Mouse (Mus musculus) hindbrain, postnatal 0 days (tissue): ENCODE data around the gene Gfra4. TPM values are rescaled to one million over a fixed set of nuclear protein-coding genes. Genes with fewer than 3 reads are reported as not detected.

ENCODE experiments used
- ATAC-seq: fragments of 200-750 bp; cut with Nextera tagmentation; 2 replicates; pipeline ENCODE4 v1.8.0; 2017; ENCODE audit warnings: mild to moderate bottlenecking, moderate TSS enrichment, moderate library complexity
- DNase-seq: peaks from one replicate; pipeline ENCODE4 v3.0.0-alpha.2; 2015; ENCODE audit warnings: low spot score
- H3K27ac ChIP-seq: fragments of 300-500 bp; sonication (generic); 2 replicates; pipeline ENCODE4 v1.5.1; 2014; ENCODE audit warnings: mild to moderate bottlenecking
- H3K27me3 ChIP-seq: fragments of 300-500 bp; sonication (generic); 2 replicates; pipeline ENCODE4 v1.6.1; 2014; ENCODE audit warnings: low read length, mixed read lengths; ENCODE audit not compliant: insufficient read depth
- H3K36me3 ChIP-seq: fragments of 300-500 bp; sonication (generic); 2 replicates; pipeline ENCODE4 v1.6.1; 2014; ENCODE audit warnings: low read length, mixed read lengths; ENCODE audit not compliant: insufficient read depth
- H3K4me1 ChIP-seq: fragments of 300-500 bp; sonication (generic); 2 replicates; pipeline ENCODE4 v1.6.1; 2014; ENCODE audit warnings: antibody characterized with exemption, low read length, mixed read lengths; ENCODE audit not compliant: insufficient read depth
- H3K4me2 ChIP-seq: fragments of 300-500 bp; sonication (generic); 2 replicates; pipeline ENCODE4 v1.6.1; 2014; ENCODE audit warnings: low read depth, mild to moderate bottlenecking, low read length, moderate library complexity, mixed read lengths
- H3K4me3 ChIP-seq: fragments of 300-500 bp; sonication (generic); 2 replicates; pipeline ENCODE4 v1.5.1; 2014; ENCODE audit warnings: low read length
- H3K9ac ChIP-seq: fragments of 300-500 bp; sonication (generic); replicated peaks from 2 replicates; pipeline ENCODE4 v1.6.1; 2014; ENCODE audit warnings: mild to moderate bottlenecking, low read length, moderate library complexity, mixed read lengths
- H3K9me3 ChIP-seq: fragments of 300-500 bp; sonication (generic); 2 replicates; pipeline ENCODE4 v1.6.1; 2016; ENCODE audit warnings: low read length, mixed read lengths
- CTCF ChIP-seq: IDR thresholded peaks from 2 replicates; pipeline ENCODE4 v1.5.1; 2016; ENCODE audit warnings: antibody characterized with exemption, control low read depth, low read depth
- WGBS: fragments of 180-500 bp; shearing (Covaris S2); extraction: QIAGEN DNeasy Blood & Tissue Kit; methylation state at CpG from one replicate; pipeline ENCODE4 v1.1.7; 2014; 5-methylcytosine and 5-hydroxymethylcytosine counted together
- polyA plus RNA-seq: library from polyadenylated mRNA; unstranded; fragments of >200 nt; fragmentation: Nextera tagmentation; extraction: Ambion mirVana; gene quantifications from 2 replicates; pipeline ENCODE4 v1.2.1, GENCODE M21; 2015
- total RNA-seq: library from RNA; depleted of rRNA; stranded (reverse); fragments of >200 nt; gene quantifications from 2 replicates; pipeline ENCODE4 v1.2.3, GENCODE M21; 2014

The Gfra4 gene
- total and polyA plus RNA-seq, 2 experiments from 2014 or later: 57.1 to 83.3 TPM

DNA sequence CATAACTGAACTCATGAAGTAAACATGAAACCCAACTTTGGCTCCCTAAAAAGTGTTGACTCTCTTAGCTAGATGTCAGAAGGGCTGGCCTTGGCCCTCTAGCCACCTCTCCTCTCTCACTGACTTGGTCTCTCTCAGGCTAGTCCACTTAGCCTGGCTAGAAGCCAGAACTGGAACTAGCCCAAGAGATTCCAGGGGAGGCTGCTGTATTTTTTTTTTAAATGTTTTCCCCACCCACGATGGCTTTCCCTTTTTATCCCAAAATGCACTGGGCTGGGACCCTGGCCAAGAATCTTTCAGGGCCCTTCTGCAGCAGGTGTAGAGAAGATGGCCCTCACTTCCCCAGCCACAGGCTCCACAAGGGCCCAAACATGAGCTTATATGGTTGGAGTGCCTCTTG is 16.5 kb upstream of the Gfra4 start:
- Histone ChIP-seq H3K4me3 (no peak overlapping the region), H3K27ac (no peak overlapping the region), H3K4me2 (no peak overlapping the region), H3K36me3 (no peaks in the 10 kb centered on the region), H3K9ac (no peak overlapping the region), H3K4me1 (no peaks in the 10 kb centered on the region), H3K9me3 (no peaks in the 10 kb centered on the region), H3K27me3 (peaks cover 27% of the 10 kb centered on the region)
- WGBS: 17% methylated on average over 1 of the region's 1 CpGs
- DNase-seq (peak; percentile 52), ATAC-seq (no peak)
- TF ChIP-seq CTCF: no peak

DNA sequence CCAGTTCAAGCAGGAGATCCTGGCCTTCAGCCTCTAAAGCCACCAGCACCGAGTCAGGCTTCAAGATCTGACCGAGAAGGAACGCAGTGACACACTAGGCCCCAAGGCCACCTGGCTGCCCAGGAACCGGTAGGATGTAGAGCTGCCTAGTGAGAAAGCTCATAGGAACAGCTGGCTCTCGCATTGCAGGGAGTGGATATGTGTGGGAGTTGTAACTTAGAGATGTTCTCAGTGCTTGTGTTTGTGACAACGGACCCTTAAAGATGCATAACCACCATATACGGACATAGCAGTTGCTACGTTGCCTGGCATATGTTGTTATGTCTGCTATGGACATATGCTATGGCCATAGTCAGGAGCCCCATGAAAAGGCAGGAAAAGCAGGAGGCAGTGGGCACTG is 15.8 kb upstream of the Gfra4 start:
- peaks cover 5% of the 10 kb centered on the region for H3K4me1 ChIP-seq
- no peak overlapping the region for H3K27ac ChIP-seq
- peaks cover 34% of the 10 kb centered on the region for H3K27me3 ChIP-seq
- ATAC-seq (no peak), DNase-seq (no peak)
- no peak overlapping the region for H3K4me3 ChIP-seq
- 92% methylated on average over 8 of the region's 8 CpGs for WGBS
- H3K9ac ChIP-seq: no peak overlapping the region
- no peaks in the 10 kb centered on the region for H3K9me3 ChIP-seq
- TF ChIP-seq CTCF: no peak
- no peak overlapping the region for H3K4me2 ChIP-seq
- no peaks in the 10 kb centered on the region for H3K36me3 ChIP-seq

DNA sequence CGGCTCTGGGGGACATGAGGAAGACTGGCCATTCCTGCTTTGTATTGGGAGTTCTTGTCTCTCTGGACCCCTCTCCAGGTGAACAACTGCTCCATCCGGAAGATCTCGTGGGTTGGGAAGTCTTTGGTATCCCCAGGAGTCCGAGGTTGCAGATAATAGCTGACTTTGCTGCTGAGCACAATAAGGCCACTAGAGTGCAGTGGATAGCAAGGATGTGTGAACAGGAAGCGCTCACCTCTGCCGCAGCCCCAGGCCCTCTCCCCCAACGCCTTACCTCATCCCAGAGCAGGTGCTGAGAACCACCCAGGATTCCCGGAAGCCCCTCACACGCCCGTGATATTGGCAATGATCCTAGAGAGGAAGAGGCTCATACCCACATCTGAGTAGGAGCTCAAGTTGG is 13.3 kb upstream of the Gfra4 start:
- DNase-seq (peak; percentile 71), ATAC-seq (peak; percentile 46; the same call in 1 of the 2 replicates)
- Histone ChIP-seq H3K4me2 (peak overlapping the region; percentile 50; the same call in 1 of the 2 replicates), H3K27me3 (peaks cover 37% of the 10 kb centered on the region), H3K9ac (no peak overlapping the region), H3K27ac (no peak overlapping the region), H3K4me1 (peaks cover 8% of the 10 kb centered on the region), H3K36me3 (no peaks in the 10 kb centered on the region), H3K4me3 (no peak overlapping the region), H3K9me3 (no peaks in the 10 kb centered on the region)
- peak; percentile 79 for TF ChIP-seq CTCF
- 6% methylated on average over 10 of the region's 10 CpGs for WGBS

DNA sequence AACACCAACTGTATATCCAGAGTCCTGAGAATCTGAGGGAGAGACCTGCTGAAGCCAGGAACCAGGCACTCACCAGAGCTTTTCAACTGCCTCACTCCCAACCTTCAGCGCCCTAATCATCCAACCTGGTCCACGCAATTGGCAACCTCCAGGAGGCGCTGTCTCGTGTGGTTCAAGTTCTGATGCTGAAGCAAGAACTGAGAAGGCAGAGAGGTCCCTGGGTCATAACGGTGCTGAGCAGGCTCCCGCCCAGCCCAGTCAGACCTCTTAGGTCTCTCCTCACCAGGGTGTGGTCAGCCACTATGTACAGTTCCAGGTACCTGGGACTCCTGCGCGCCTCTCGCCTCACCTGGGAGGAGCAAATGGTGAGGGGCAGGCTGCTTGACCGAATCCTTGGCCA is 12.7 kb upstream of the Gfra4 start:
- TF ChIP-seq CTCF: peak; percentile 82
- H3K9ac ChIP-seq: no peak overlapping the region
- H3K4me3 ChIP-seq: no peak overlapping the region
- H3K9me3 ChIP-seq: no peaks in the 10 kb centered on the region
- peak overlapping the region; percentile 50 for H3K4me2 ChIP-seq
- WGBS: 6% methylated on average over 10 of the region's 10 CpGs
- ATAC-seq (peak; percentile 54), DNase-seq (peak; percentile 72)
- peaks cover 37% of the 10 kb centered on the region for H3K27me3 ChIP-seq
- H3K27ac ChIP-seq: no peak overlapping the region
- peaks cover 8% of the 10 kb centered on the region for H3K4me1 ChIP-seq
- H3K36me3 ChIP-seq: no peaks in the 10 kb centered on the region

GRCm38 (mm10) chr2:131054646-131055264 is 11.9 kb upstream of the Gfra4 start:
- WGBS: 6% methylated on average over 21 of the region's 21 CpGs
- ATAC-seq (peak; percentile 11; the same call in 1 of the 2 replicates), DNase-seq (no peak)
- Histone ChIP-seq H3K9ac (0 out of 2 replicates have a peak overlapping the region, but pooled peaks have one; percentile 19), H3K9me3 (no peaks in the 10 kb centered on the region), H3K36me3 (no peaks in the 10 kb centered on the region), H3K27ac (no peak overlapping the region), H3K4me2 (peak overlapping the region; percentile 50), H3K27me3 (peaks cover 37% of the 10 kb centered on the region), H3K4me3 (peak overlapping the region; percentile 26), H3K4me1 (peaks cover 8% of the 10 kb centered on the region)
- TF ChIP-seq CTCF: no peak

DNA sequence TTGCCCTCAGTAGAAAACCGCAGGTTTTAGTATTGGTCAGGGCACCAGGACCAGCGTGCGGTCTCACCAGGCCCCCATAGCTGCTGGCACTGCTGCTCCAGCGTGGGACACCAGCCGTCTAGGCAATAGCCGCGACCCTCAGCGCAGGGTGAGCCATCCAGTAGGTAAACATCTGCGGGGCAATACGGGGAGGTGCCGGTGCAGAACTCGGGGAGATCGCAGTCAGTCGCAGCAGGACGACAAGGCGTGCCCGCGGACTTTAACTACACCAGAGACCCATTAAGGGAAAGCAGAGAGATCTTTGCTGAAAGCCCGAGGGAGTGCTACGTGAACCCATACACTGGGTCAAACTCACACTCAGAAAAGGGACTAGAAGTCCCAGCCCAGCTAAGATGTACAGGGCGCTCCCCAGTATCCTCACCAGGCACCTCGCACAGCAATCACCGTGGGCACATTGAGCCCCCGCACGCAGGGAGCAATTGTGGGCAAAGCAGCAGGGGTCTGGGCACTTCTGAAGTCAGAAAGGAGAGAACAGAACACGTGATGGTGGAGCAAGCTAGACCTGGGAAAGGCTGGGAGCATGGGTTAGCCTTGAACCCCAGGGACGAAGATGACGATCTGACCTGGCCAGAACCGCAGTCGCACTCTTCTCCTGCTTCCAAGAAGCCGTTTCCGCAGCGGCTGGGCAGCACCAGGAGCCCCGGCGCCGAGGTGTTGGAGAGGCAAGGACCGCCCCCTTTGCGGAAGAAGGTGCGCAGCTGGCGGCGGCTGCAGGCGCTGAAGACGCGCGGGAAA is 11.2 kb upstream of the Gfra4 start:
- Histone ChIP-seq H3K27me3 (peaks cover 37% of the 10 kb centered on the region), H3K4me2 (peak overlapping the region; percentile 50), H3K9ac (0 out of 2 replicates have a peak overlapping the region, but pooled peaks have one; percentile 19), H3K4me1 (peaks cover 8% of the 10 kb centered on the region), H3K9me3 (no peaks in the 10 kb centered on the region), H3K27ac (no peak overlapping the region), H3K36me3 (no peaks in the 10 kb centered on the region), H3K4me3 (peak overlapping the region; percentile 26)
- ATAC-seq (peak; percentile 11; the same call in 1 of the 2 replicates), DNase-seq (peak; percentile 30)
- TF ChIP-seq CTCF: no peak
- WGBS: 4% methylated on average over 45 of the region's 45 CpGs
